Comparison of ENCODE assay signal across 10 mouse cellular contexts in the genomic region with DNA sequence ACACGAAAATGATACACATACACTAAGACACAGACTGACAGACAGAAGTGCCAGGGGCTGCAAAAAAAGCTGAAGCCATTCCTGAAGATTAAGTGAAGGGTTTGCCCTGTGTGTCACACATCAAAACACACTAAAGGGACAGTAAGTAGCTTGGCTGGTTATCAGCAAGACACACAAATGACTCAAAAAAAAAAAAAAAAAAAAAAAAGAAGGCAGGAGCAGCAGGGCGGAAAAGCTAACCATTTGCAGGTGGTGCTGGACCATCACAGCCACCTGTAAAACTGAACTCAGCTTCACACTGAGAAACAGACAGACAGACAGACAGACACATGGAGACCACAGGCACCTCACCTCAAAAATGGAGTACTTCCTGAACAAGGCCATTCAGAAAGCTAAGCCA. TPM values are rescaled to one million over a fixed set of nuclear protein-coding genes. Genes with fewer than 3 reads are reported as not detected.
A peak's percentile ranks its signal among the peaks of the same experiment; 100 is the strongest.
DNase-seq lines count a peak whose midpoint lies in the region; ATAC-seq lines count a peak whose summit lies in the region.
"Had no signal": no experiment of that assay in that cellular context is flagged by ENCODE, and none has a peak within 500 bp of the region (broad histone marks: within the 10 kb centered on the region; RNA-seq: fewer than 3 reads in every experiment).

No protein-coding gene starts in this region.

- no peak overlapping the region for H3K4me3 ChIP-seq in kidney, embryonic 16.5 days (ENCODE audit: low read length)
- H3K4me3 ChIP-seq in embryonic facial prominence, embryonic 11.5 days (ENCODE audit: low read depth, low read length): no peak overlapping the region
- H3K4me3 ChIP-seq in midbrain, embryonic 16.5 days (ENCODE audit: low read depth, low read length): no peak overlapping the region

- WGBS in kidney, embryonic 16.5 days: 91% methylated on average over 2 of the region's 2 CpGs
- WGBS in embryonic facial prominence, embryonic 11.5 days: 77% methylated on average over 2 of the region's 2 CpGs
- WGBS in midbrain, embryonic 16.5 days: 93% methylated on average over 2 of the region's 2 CpGs

- no peak for ATAC-seq in kidney, embryonic 16.5 days (ENCODE audit: low FRiP score, low TSS enrichment)
- ATAC-seq in embryonic facial prominence, embryonic 11.5 days (replicated peaks; ENCODE audit: insufficient number of reproducible peaks, low FRiP score, low TSS enrichment, low read depth): no peak
- no peak for ATAC-seq in midbrain, embryonic 16.5 days

- H3K36me3 ChIP-seq in kidney, embryonic 16.5 days (ENCODE audit: insufficient read depth, low read length): peaks cover 27% of the 10 kb centered on the region
- peaks cover 4% of the 10 kb centered on the region for H3K36me3 ChIP-seq in embryonic facial prominence, embryonic 11.5 days (replicated peaks; ENCODE audit: control insufficient read depth, insufficient read depth, low read depth, low read length)
- peaks cover 6% of the 10 kb centered on the region for H3K36me3 ChIP-seq in midbrain, embryonic 16.5 days (ENCODE audit: control insufficient read depth, insufficient read depth, low read length)

- DNase-seq in kidney, adult 8-10 months: no peak
- DNase-seq in embryonic facial prominence, embryonic 11.5 days (ENCODE audit: low spot score): no peak
- peak; percentile 21 for DNase-seq in induced T-regulatory cell, adult 2 months (ENCODE audit: low read depth)
- no peak for DNase-seq in urinary bladder, postnatal 25 days (ENCODE audit: low spot score)
- DNase-seq in testis, postnatal 14 days (ENCODE audit: low spot score): no peak
- DNase-seq in urinary bladder, postnatal 10 days (ENCODE audit: low spot score): no peak
- DNase-seq: gastrocnemius, postnatal 25 days; layer of hippocampus, postnatal 36 days had no signal

- H3K4me1 ChIP-seq in kidney, embryonic 16.5 days (ENCODE audit: insufficient read depth, low read length): peaks cover 19% of the 10 kb centered on the region
- H3K4me1 ChIP-seq in embryonic facial prominence, embryonic 11.5 days (ENCODE audit: control insufficient read depth, insufficient read depth, low read length): no peaks in the 10 kb centered on the region
- H3K4me1 ChIP-seq in midbrain, embryonic 16.5 days (ENCODE audit: control insufficient read depth, insufficient read depth, low read length): peaks cover 29% of the 10 kb centered on the region

- H3K27me3 ChIP-seq in kidney, embryonic 16.5 days (ENCODE audit: insufficient read depth, low read length): no peaks in the 10 kb centered on the region
- no peaks in the 10 kb centered on the region for H3K27me3 ChIP-seq in embryonic facial prominence, embryonic 11.5 days (ENCODE audit: control insufficient read depth, insufficient read depth, low read length)
- no peaks in the 10 kb centered on the region for H3K27me3 ChIP-seq in midbrain, embryonic 16.5 days (ENCODE audit: control insufficient read depth, insufficient read depth, low read depth, low read length)

- no peak overlapping the region for H3K9ac ChIP-seq in kidney, embryonic 16.5 days (replicated peaks; ENCODE audit: low read length)
- H3K9ac ChIP-seq in embryonic facial prominence, embryonic 11.5 days (replicated peaks; ENCODE audit: low read length): no peak overlapping the region
- no peak overlapping the region for H3K9ac ChIP-seq in midbrain, embryonic 16.5 days (ENCODE audit: low read depth, low read length)

- H3K4me2 ChIP-seq in kidney, embryonic 16.5 days (replicated peaks; ENCODE audit: low read depth, low read length): peak overlapping the region; percentile 58; the same call in 1 of the 2 replicates
- peak overlapping the region; percentile 13; the same call in 1 of the 2 replicates for H3K4me2 ChIP-seq in embryonic facial prominence, embryonic 11.5 days (ENCODE audit: low read depth, low read length)
- peak overlapping the region; percentile 69 for H3K4me2 ChIP-seq in midbrain, embryonic 16.5 days (ENCODE audit: low read length)

- no peak overlapping the region for H3K27ac ChIP-seq in kidney, embryonic 16.5 days (ENCODE audit: low read length)
- H3K27ac ChIP-seq in embryonic facial prominence, embryonic 11.5 days (replicated peaks; ENCODE audit: low read depth, low read length): no peak overlapping the region
- no peak overlapping the region for H3K27ac ChIP-seq in midbrain, embryonic 16.5 days (ENCODE audit: low read length)

- peaks cover 14% of the 10 kb centered on the region for H3K9me3 ChIP-seq in kidney, embryonic 16.5 days (ENCODE audit: low read length)
- H3K9me3 ChIP-seq in embryonic facial prominence, embryonic 11.5 days (replicated peaks; ENCODE audit: control insufficient read depth, low read length): no peaks in the 10 kb centered on the region
- no peaks in the 10 kb centered on the region for H3K9me3 ChIP-seq in midbrain, embryonic 16.5 days (replicated peaks; ENCODE audit: control insufficient read depth, low read length, poor library complexity, severe bottlenecking)

RNA-seq across cellular contexts. Expression of a gene that starts 2.1 kb away (rescaled TPM):
- 64.1 and 70.2 TPM in 2 replicates for polyA plus RNA-seq in kidney, embryonic 16.5 days (2015; fragmentation: Nextera tagmentation; extraction: Ambion mirVana)
- 57.7 and 63.7 TPM in 2 replicates for polyA plus RNA-seq in embryonic facial prominence, embryonic 11.5 days (2014; fragmentation: Nextera tagmentation; extraction: Ambion mirVana)
- 38.9 and 40.4 TPM in 2 replicates for polyA plus RNA-seq in midbrain, embryonic 16.5 days (2015; fragmentation: Nextera tagmentation; extraction: Ambion mirVana)

RNA-seq across cellular contexts. Expression of a gene that starts 49.2 kb away (rescaled TPM):
- 91.1 and 91.5 TPM in 2 replicates for polyA plus RNA-seq in kidney, embryonic 16.5 days (2015; fragmentation: Nextera tagmentation; extraction: Ambion mirVana)
- polyA plus RNA-seq in embryonic facial prominence, embryonic 11.5 days (2014; fragmentation: Nextera tagmentation; extraction: Ambion mirVana): 164 and 166 TPM in 2 replicates
- 654 and 658 TPM in 2 replicates for polyA plus RNA-seq in midbrain, embryonic 16.5 days (2015; fragmentation: Nextera tagmentation; extraction: Ambion mirVana)

Comparison
In these comparisons a context has a peak if more than half of its experiments do, and no peak if none do; other contexts are left out.
1. H3K4me2 ChIP-seq: peak in every context shown above with its lines; median percentile 69 in midbrain, embryonic 16.5 days; 58 in kidney, embryonic 16.5 days; 13 in embryonic facial prominence, embryonic 11.5 days.